Mouse (Mus musculus): ENCODE results near the gene Hpse.

Hpse gene

DNA sequence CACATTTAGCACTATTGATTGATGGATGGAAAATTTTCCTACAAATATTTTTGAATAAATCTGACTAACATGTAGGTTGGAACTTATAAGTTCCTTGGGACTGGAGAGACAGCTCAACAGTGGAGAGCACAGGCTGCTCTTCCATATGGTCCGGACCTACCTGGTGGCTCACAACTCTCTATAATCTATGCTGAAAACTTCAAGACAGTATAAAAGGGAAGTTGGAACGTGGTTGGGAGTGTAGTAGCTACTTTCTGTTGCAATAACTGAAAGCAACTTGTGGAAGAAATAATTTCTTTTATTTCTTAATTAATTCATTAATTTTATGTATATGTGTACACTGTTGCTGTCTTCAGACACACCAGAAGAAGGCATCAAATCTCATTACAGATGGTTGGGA lies 22.1 kb downstream of the Hpse start:
- no peak for DNase-seq (ENCODE audit: low read depth)

DNA sequence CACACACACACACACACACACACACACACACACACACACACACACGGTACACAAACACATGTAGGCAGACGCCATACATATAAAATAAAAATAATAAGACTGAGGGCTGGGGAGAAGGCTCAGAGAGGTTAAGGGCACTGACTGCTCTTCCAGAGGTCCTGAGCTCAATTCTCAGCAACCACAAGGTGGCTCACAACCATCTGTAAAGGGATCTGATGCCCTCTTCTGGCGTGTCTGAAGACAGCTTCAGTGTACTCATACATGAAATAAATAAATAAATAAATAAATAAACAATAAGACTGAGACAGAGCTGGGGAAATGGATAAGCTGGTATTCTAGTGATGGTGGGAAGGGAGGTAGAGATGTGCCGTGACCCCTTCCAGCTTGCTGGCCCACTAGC lies 33.9 kb downstream of the Hpse start:
- no peak for DNase-seq (ENCODE audit: low read depth)

DNA sequence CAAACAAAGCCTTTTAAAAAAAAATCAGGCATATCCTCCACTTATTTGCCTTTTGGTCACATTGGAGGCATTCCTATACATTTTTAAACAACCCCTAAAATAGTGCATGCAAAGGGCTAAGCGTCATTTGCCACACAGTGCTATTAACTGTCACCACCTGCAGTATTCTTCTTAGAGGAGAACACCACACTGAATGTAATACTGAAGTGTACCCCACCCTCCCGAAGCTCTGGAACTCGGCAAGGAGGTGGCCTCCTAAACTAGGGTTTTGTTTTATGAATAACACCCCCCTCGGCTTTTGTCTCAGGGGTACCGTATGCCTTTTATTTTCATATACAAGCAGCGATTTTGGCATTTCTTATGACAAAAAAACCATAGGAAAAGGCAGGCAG lies 39.0 kb downstream of the Hpse start:
- no peak for DNase-seq (ENCODE audit: low read depth)

DNA sequence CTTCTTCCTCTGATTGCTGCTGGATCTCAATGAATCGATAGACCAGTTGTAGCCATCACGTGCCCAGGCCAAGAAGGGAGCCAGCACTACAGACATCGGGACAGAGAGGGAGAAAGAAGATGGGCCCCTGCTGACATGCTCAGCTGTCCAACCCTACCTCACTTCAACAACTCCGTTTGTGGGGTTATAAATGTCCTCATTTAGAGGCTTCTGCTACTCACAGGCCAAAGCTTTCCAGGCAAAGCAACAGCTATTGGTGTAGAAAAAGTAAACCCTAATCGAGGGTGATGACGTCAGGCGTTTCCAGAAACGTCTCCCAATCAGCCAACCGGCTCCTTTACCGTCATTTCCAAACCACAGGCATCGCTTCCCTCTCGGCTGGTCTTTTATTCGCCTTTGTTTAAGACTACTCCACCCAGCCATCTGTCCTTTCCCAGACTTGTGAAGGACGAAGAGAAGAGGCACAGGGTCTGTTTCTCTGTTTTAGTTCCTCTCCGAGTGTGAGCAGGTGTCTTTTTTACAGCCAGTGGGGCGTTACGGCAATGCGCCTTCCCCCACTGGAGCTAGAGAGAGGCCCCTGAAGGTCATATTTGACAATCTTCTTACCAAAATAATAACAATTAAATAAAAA lies 39.5 kb downstream of the Hpse start:
- DNase-seq (ENCODE audit: low read depth), result no peak

DNA sequence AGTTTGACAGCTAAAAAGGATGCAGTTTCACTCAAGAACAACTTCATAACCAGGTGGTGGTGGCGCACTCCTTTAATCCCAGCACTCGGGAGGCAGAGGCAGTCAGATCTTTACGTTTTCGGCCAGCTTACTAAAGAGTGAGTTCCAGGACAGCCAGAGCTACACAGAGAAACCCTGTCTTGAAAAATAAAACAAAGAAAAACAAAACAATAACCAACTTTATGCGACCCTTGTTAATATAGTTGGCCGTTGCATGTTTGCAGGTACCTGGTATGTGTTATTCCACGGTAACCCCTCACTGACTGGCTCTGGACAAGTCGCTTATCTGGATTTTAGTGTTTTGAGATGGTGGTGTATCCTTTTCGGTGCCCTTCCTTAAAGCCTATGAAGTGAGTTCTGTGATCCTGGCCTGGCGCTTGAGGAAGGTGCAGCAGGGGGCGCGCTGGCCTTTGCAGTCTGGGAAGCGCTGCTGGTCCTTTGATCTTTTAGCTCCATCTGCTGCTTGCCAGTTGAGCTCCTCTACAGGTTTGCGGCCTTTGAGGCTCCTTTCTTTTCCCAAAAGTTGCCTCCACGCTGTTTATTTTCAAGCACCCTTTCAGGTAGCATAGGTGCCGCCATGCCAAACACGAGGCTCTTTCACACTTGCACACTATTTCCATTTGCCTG lies 44.7 kb downstream of the Hpse start, which contains the start of gene Coq2:
TSS of gene Coq2 (minus strand) at position 430 of the 666 bp plus-strand sequence.
- peak; percentile 82 for DNase-seq (ENCODE audit: low read depth)

DNA sequence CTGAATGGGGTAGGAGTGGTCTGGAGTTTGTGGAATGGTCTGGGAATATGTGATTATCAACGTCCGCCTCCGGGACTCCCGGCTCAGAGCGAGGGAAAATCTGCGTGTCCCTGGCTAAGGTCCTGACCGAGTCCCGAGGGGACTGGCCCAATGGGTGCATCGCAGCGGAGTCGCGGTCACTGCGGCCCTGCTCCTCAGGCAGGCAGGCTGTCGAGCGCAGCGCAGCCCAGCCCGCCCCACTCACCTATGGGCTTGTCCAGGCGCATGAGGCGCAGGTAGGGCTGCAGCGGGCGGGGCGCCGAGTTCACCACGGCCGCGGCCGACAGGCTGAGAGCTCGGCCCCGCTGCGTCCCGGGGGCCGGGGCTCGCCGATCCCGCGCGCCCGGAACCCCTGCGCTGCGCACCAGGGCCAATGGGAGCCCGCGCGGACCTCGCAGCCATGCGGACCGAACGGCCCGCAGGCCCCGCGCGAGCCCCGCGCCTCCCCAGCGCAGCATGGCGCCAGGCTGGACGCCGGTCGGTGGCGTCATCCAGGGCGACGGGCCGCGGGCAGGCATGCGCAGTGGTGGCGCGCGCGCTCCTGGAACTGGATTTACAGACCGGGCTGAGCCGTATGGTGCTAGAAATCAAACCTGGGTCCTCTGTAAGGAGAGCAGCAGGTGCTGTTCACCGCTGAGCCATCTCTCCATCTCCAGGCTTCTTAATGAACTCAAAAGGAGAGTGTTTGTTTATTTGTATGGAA lies 45.6 kb downstream of the Hpse start:
- peak; percentile 86 for DNase-seq (ENCODE audit: low read depth)

DNA sequence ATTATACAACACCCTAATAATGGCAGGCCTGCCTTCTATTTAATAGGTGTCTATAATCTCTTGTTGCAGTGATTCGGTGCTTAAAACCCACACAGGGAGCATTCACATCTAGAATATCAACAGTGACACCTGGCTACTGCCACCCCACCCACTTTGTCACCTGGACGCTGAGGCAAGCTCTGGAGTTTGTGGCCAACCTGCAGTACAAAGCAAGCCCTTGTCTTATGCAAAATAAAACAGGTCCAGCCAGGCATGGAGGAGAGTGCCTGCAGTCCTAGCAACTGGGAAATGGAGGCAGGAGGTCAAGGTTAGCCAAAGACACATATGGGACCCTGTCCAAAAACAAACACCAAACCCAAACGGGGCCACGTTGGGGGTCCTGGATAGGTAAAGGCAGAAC lies 47.1 kb downstream of the Hpse start:
- no peak for DNase-seq (ENCODE audit: low read depth)

DNA sequence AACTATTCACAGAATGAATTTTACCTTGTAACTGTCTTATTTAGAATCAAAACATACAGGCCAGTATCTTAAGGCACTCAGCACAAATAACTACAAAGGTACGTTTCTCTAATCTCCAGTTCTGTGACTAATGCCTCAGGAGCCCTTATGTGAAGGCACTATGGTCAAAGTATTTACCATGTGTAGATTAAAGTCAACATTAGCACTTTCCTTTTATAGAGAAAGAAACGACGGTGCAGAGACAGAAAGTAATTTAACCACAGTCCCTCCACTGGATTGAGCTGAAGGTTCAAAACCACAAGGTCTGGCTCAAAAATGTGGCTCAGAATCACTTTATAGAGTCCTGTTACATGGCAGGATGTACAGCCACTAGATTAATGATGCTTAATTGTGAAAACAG lies 47.6 kb downstream of the Hpse start:
- no peak for DNase-seq (ENCODE audit: low read depth)

DNA sequence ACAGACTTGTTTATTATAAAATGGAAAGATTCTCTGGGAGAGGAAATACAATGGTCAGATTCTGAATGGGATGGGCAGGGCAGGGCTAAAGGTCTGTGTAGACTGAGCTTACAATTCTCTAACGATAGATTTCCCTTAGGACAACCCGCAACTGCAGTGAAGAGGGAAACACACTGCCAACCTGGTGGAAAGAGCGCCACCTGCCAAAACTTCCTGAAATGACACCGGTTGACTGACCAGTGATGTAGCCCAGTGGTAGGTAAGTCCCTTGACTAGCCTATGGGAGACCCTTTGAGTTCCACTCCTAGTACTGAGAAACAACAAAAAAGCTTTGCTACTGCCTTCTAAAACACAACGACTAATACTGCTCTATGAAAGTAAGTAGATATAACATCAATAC lies 48.1 kb downstream of the Hpse start:
- peak; percentile 48 for DNase-seq (ENCODE audit: low read depth)

DNA sequence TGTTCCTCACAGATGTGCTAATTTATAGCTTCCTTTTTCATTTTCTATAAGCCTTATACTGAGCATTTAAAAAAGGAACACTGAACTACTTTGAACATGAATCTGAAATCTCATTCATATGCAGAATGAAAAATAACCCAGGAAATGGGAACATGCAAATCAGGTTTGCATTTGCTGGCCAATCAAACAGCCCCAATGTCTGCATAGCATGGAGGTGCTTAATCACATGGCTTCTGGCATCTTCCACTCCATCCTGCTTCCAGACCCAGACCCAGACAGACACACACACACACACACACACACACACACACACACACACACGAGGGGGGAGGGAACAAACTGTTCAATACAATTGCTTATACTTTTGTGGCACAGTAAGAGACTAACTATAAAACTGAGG lies 52.6 kb downstream of the Hpse start:
- no peak for DNase-seq (ENCODE audit: low read depth)

DNA sequence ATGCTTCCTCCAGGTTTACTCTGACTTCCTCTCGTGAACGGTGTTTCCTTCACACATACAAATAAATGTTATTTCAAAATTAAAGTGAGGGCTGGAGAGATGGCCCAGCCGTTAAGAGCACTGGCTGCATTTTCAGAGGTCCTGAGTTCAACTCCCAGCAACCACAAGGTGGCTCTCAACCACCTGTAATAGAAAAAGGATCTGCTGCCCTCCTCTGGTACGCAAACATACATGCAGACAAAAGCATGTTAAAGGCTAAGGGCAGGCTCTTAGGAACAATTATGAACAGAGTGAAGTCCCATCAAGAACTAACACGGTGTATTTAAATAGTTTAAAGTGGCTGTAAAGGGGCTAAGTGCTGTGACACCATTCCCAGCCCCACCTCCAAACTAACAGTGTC lies 55.7 kb downstream of the Hpse start:
- DNase-seq (ENCODE audit: low read depth), result peak; percentile 83

DNA sequence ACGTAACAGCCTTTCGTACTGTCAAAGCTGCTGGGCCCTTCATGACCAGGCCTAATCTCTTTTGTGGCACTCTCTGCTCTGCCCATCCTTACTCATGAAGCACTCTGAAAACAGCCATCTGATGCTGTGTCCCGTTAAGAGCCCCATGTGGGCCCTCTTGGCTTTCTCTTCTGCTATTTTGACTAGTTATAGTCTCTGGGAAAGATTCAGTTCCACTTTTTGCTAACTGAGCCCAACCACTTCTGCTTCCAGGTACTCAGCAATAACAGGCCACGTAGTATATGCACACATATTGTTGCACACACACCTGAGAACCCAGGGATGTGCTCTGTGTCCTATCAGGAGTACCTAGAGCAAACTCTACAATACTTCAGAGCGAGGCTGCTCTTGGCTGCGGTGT lies 56.5 kb downstream of the Hpse start:
- no peak for DNase-seq (ENCODE audit: low read depth)

DNA sequence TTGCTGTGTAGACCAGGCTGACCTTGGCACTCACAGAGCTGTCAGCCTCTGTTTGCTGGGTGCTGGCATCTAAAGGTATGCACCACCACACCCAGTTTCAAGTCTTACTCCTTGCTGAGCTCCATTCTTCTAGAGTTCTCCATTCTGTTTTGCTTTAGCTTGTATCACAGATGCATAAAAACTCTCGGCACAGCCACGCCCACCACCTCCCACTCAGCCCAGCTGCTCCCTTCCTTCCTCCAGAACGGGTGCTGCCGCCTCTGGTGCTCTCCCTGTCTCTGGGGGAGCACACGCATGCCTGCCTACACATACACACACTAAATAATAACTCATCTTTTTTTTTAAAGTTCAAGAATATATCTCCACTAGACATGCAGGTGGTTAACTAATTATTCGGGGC lies 61.1 kb downstream of the Hpse start:
- no peak for DNase-seq (ENCODE audit: low read depth)

DNA sequence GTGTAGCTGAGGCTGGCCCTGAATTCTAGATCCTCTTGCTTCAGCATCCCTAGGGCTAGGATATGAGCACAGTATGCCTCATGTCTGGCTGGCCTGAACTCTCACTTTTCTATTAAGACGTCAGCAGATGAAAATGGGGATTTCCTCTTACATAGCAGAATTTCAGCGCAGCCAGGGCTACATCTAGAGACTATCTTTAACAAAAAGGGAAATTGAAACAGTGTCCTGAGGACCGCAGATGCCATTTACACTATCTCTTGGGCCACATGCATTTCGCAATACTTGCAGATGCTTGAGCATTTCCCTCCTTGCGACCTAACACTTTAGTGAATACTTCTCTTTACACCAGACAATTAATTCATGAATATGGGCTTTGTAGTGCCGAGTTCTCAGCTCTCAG lies 63.2 kb downstream of the Hpse start:
- DNase-seq (ENCODE audit: low read depth), result no peak

DNA sequence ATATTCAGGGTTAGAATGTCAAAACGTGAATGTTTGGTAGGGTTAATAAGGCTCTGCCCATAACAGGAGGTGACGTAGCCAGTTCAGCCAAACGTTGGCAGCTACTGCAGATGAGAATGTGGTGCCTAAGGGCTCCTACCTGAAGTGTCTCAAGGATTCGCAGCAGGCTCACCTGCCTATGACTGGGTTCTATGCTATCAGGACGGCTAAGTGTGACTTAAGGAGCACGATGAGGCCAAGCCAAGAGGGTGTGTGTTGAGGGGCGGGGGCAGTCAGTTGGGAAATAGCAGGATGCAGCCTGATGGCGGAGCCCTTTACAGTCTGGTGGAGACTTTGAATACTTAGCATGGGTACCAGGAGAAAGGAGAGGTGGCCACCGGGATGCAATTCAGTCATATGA lies 67.2 kb downstream of the Hpse start:
- DNase-seq (ENCODE audit: low read depth), result no peak

DNA sequence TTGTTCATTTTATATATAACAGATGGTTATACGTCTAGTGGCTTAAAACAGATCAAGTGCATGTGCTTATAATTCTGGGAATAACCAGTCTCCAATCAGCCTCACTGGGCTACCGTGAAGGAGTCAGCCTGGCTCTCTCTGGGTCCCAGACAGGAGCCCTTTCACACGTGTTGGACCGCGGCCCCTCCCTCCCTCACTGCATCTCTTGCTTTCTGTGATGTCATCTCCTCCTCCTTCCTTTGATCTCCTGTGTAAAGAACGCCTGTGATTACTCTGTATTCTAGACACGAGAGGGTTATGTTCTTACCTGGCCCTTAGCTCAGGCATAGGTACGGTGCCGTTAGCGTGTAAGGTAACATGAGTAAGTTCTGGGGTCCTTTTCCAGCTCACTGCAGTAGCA lies 68.0 kb downstream of the Hpse start:
- DNase-seq (ENCODE audit: low read depth), result peak; percentile 82

DNA sequence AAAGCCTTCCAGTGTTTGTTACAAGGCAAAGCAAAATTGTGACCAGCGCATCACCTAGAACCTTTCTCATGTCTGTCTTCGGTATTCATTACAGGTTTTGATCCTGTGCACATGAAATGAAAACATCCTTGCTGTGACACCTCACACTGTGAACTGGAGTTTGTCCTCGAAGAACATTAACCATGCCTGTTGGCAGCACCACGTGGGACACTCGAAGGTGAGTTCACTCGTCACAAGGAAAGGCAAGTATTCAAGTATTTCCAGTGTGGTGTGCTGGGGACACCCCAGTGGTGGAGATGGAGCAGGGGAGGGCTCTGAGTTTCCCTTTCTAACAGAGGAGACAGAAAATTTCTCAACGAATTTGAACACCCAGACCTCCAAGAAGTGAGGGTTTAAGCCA lies 68.5 kb downstream of the Hpse start:
- no peak for DNase-seq (ENCODE audit: low read depth)

DNA sequence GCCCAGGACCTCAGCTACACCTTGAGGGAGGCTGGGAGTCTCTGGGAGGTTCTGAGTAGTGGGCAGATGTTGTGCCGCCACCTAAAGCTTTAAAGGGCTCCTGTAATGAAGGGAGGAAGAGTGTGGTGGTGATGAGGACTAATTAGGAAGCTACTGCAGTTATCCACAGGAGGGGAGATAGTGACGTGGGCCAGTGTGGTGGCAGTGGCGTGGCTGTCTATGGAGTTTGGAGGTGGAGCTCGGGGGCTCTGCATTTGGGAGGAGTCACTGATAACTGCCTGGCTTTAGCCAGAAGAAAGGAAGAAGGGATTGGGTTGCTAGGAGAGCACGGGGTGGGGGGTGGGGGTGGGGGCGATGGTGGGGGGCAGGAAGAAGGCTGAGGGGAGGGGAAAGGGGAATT lies 71.0 kb downstream of the Hpse start:
- DNase-seq (ENCODE audit: low read depth), result no peak

DNA sequence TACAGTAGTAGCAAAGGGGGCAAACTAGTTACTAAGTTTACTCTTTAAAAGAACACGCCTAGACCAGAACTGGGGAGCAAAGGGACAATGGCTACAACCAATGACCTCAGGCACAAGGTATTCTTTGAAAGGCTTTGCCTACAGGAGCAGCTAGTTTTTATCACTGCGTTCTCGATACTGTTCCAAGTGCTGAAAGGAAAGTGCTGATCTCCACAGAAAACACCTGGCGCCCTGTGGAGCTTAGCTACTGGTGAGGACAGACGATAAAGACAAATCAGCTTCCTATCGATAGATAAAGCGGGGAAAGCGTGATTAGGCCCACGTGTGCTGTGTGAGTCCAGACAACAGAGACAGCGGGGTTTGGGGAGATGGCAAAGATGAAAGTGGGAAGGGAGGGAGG lies 71.5 kb downstream of the Hpse start:
- DNase-seq (ENCODE audit: low read depth), result peak; percentile 63

DNA sequence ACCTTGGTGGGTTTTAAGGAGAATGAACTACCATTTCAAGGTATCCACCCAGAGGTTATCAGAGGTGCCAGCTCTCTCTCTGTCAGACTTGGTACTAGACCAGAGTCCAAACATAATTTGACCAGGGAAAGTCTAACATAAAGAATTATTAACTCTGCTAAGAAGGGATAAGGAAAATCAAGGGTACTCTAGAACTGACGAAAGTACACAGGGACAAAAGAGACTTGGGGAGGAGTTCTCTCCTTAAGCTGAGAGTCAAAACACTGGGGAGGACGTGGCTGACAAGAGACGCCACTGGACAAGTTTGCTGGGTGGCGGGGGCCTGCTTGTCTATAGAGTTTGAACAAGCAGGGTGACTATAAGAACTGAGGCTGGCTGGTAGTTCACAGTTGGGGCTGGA lies 73.0 kb downstream of the Hpse start:
- DNase-seq (ENCODE audit: low read depth), result no peak

DNA sequence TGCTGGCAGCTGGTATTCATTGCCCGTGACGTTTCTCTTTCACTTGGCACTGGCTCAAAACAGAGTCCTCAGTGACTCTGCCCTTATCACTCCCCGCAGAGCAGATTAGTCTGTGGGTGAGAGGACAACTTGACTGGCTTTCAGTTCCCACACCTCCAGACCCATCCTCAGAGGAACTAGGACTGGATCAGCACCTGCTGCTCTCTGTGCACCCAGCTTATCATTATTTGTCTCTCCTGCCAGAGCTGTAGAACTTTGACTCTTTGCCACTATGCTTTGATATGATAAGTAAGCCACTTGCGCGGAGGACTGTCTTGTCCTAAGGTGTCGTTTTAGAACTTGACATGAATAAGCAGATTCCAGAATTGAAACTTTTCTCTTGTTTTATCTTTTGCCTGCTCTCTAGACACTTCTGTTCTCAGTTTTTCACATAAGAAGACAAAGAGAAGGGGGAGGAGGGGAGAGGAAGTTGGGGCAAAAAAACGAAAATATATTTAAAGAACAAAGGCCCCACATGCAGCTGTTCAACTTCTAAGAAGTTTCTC lies 75.5 kb downstream of the Hpse start:
- DNase-seq (ENCODE audit: low read depth), result peak; percentile 80

DNA sequence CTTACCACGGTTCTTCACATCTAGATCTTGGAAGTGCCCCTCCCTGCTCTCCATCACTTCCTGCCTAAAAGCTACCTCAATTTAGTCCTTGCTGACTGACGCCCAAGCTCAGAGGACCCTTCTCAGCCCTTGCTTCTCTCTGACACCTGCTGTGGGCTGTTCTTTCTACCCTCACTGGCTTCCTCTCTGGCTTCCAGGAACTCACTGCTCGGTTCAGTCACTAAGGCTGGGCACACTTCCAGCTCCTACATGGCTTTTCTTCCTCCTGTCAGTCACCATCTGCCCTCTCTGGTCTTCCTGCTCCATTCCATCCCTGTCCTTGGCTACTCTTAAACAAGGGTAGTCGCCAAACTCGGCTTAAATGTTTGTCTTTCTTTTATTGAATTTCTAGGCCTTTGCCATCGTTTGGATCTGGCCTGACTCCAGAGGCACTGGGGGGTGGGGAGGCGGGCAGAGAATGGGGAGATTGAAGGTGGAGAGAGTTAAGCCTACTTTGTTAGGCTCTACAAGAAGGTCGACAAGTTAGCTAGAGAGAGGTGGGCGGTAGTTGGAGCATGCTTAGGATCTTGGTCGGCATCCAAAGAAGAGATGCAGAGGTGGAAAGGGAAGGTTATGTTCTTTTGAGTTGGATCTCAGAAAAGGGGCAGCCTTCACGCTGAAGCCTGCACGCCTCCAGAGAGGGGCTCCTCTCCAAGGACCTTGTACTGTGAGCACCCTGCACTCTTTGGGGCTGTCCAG lies 76.1 kb downstream of the Hpse start:
- peak; percentile 76 for DNase-seq (ENCODE audit: low read depth)

Data from naive thymus-derived CD4-positive, alpha-beta T cell, adult 2 months (primary cell).